Mouse (Mus musculus): ENCODE data around the gene 4921524J17Rik. TPM values are rescaled to one million over a fixed set of nuclear protein-coding genes. Genes with fewer than 3 reads are reported as not detected.
A peak's percentile ranks its signal among the peaks of the same experiment; 100 is the strongest.

The 4921524J17Rik gene
- polyA plus RNA-seq, 1 experiment from 2014 or later = 63.7 TPM

DNA sequence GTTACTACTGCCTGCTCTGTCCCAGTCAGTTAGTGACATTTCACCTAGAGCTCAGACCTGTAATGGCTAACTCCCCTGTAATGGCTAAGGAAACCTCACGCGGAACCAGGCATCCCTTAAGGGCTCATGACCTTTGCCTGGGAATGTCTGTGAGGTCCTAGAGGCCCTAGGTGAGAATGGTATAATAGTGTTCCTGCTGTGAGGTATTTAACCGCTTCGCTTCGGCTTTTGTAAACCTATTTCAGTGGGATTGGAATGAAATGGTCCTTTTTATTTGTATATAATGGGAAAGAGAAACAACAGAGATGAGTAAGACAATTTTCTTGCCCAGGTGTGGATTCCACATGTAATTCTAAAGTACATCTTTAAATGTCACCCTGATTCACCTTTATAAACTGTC, 8.9 kb upstream of the 4921524J17Rik start:
- WGBS = 61% methylated on average over 5 of the region's 5 CpGs
- ATAC-seq (replicated peaks; ENCODE audit: insufficient number of reproducible peaks, insufficient read depth, low FRiP score, low read depth) = no peak
- Histone ChIP-seq H3K4me3 (no peak overlapping the region), H3K9me3 (replicated peaks) (no peaks in the 10 kb centered on the region; the same call in 1 of the 2 replicates), H3K4me2 (no peak overlapping the region), H3K27ac (no peak overlapping the region), H3K27me3 (no peaks in the 10 kb centered on the region), H3K9ac (no peak overlapping the region), H3K36me3 (no peaks in the 10 kb centered on the region), H3K4me1 (replicated peaks) (no peaks in the 10 kb centered on the region)

DNA sequence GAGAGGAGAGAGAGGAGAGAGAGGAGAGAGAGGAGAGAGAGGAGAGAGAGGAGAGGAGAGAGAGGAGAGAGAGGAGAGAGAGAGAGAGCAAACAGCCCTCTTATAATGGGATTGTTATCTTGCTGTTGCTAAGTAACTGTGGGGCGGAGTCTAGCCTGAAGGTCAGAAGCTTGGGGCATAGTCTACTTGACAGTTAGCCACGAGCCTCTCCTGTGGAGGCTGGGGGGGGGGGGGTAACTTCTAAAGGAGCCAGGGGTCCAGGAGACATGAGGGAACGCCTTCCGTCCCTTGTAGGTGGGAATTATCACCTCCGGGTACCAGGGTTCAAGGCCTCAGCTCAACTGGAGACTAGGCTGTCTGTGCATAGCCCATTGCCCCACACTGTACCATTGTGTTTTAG, 3.1 kb upstream of the 4921524J17Rik start:
- Histone ChIP-seq H3K4me1 (replicated peaks) (peaks cover 12% of the 10 kb centered on the region), H3K4me3 (no peak overlapping the region), H3K27me3 (no peaks in the 10 kb centered on the region), H3K9me3 (replicated peaks) (no peaks in the 10 kb centered on the region; the same call in 1 of the 2 replicates), H3K36me3 (no peaks in the 10 kb centered on the region), H3K9ac (no peak overlapping the region), H3K4me2 (no peak overlapping the region), H3K27ac (no peak overlapping the region)
- no peak for ATAC-seq (replicated peaks; ENCODE audit: insufficient number of reproducible peaks, insufficient read depth, low FRiP score, low read depth)
- WGBS = 47% methylated on average over 5 of the region's 5 CpGs

- Histone ChIP-seq H3K9ac (no peak overlapping the region), H3K4me1 (replicated peaks) (peaks cover 17% of the 10 kb centered on the region), H3K36me3 (no peaks in the 10 kb centered on the region), H3K27ac (no peak overlapping the region), H3K9me3 (replicated peaks) (no peaks in the 10 kb centered on the region; the same call in 1 of the 2 replicates), H3K4me2 (no peak overlapping the region), H3K27me3 (no peaks in the 10 kb centered on the region), H3K4me3 (no peak overlapping the region)
- ATAC-seq (replicated peaks; ENCODE audit: insufficient number of reproducible peaks, insufficient read depth, low FRiP score, low read depth) = no peak
- WGBS = 79% methylated on average over 12 of the region's 12 CpGs
These were observed 2.2 kb upstream of the 4921524J17Rik start for GRCm38 (mm10) chr8:85434817-85435216.

- Histone ChIP-seq H3K4me2 (peak overlapping the region; percentile 65), H3K27me3 (no peaks in the 10 kb centered on the region), H3K9me3 (replicated peaks) (no peaks in the 10 kb centered on the region; the same call in 1 of the 2 replicates), H3K36me3 (no peaks in the 10 kb centered on the region), H3K4me1 (replicated peaks) (peaks cover 29% of the 10 kb centered on the region), H3K27ac (peak overlapping the region; percentile 98), H3K4me3 (peak overlapping the region; percentile 83), H3K9ac (peak overlapping the region; percentile 53; the same call in 1 of the 2 replicates)
- peak; percentile 8 for ATAC-seq (replicated peaks; ENCODE audit: insufficient number of reproducible peaks, insufficient read depth, low FRiP score, low read depth)
- 2% methylated on average over 6 of the region's 6 CpGs for WGBS
These were observed 372 bp upstream of the 4921524J17Rik start for GRCm38 (mm10) chr8:85433017-85433393.

GRCm38 (mm10) chr8:85431281-85432167, 1.1 kb downstream of the 4921524J17Rik start:
- Histone ChIP-seq H3K9ac (peak overlapping the region; percentile 85), H3K4me1 (replicated peaks) (peaks cover 40% of the 10 kb centered on the region), H3K4me2 (peak overlapping the region; percentile 63), H3K36me3 (no peaks in the 10 kb centered on the region), H3K4me3 (peak overlapping the region; percentile 83), H3K9me3 (replicated peaks) (no peaks in the 10 kb centered on the region), H3K27ac (peak overlapping the region; percentile 98), H3K27me3 (no peaks in the 10 kb centered on the region)
- no peak for ATAC-seq (replicated peaks; ENCODE audit: insufficient number of reproducible peaks, insufficient read depth, low FRiP score, low read depth)
- WGBS = 6% methylated on average over 10 of the region's 10 CpGs

DNA sequence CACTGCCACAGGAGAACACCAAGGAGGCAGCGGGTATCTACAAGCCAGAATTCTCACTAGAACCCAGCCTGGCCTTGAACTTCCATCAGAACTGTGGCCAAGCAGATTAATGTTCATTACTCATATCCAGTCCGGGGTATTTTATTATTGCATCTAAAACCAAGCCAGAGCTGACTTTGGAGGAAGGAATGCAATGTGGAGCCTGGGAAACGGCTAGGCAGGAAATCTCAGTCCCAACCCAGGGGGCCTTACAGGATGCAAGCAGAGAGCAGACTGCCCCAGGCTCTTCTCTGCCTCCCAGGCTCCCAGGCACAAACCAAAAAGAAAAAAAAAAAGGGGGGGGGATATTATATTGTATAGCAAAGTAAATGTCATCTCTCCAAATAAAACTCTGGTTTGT, 1.8 kb downstream of the 4921524J17Rik start:
- Histone ChIP-seq H3K27me3 (no peaks in the 10 kb centered on the region), H3K9ac (peak overlapping the region; percentile 85), H3K36me3 (no peaks in the 10 kb centered on the region), H3K4me2 (peak overlapping the region; percentile 63), H3K4me3 (peak overlapping the region; percentile 83), H3K9me3 (replicated peaks) (no peaks in the 10 kb centered on the region), H3K4me1 (replicated peaks) (peaks cover 45% of the 10 kb centered on the region), H3K27ac (peak overlapping the region; percentile 98)
- no peak for ATAC-seq (replicated peaks; ENCODE audit: insufficient number of reproducible peaks, insufficient read depth, low FRiP score, low read depth)
- 11% methylated on average over 3 of the region's 3 CpGs for WGBS

DNA sequence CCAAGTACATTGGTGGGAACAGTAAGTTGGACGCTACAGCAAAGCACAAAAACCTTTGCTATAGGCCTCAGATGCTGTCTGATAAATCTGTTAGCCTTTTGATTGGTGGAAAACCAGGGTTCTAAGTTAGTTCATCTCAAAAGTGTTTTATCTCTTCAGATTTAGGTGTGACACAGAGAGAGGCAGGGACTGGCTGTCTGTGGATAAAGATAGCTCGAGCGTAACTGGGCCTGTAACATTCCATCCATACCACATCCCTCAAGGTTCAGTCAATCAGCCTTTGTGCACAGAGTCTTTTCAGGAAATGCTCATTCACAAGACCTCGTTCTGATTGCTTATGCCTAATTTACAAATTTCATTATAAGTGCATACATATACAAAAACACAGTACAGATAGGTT, 3.4 kb downstream of the 4921524J17Rik start:
- Histone ChIP-seq H3K9ac (peak overlapping the region; percentile 2; the same call in 1 of the 2 replicates), H3K4me2 (peak overlapping the region; percentile 40), H3K27me3 (no peaks in the 10 kb centered on the region), H3K4me1 (replicated peaks) (peaks cover 54% of the 10 kb centered on the region), H3K36me3 (peaks cover under 1% of the 10 kb centered on the region; the same call in 1 of the 2 replicates), H3K9me3 (replicated peaks) (no peaks in the 10 kb centered on the region), H3K4me3 (peak overlapping the region; percentile 3; the same call in 1 of the 2 replicates), H3K27ac (peak overlapping the region; percentile 89)
- WGBS = 13% methylated on average over 4 of the region's 4 CpGs
- no peak for ATAC-seq (replicated peaks; ENCODE audit: insufficient number of reproducible peaks, insufficient read depth, low FRiP score, low read depth)

DNA sequence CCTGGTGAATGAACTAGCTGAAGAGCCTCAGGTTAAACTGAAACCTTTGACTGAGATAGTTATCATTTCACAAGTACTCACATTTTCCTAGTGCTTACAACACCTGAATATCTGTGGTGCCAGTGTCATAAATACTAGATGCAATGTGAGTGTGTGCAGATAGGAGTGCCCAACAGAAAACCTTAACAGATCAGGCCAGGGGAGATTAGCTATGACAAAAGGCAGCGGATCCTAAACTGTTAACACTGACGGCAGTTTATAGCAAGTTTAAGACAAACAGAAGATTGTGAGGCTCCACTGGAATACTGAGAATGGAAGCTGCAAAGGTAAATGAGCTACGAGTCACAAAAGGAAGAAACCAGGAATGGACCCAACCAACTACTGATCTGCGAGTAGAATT, 5.6 kb downstream of the 4921524J17Rik start:
- Histone ChIP-seq H3K27me3 (no peaks in the 10 kb centered on the region), H3K9me3 (replicated peaks) (no peaks in the 10 kb centered on the region), H3K4me3 (no peak overlapping the region), H3K36me3 (peaks cover 3% of the 10 kb centered on the region; the same call in 1 of the 2 replicates), H3K4me1 (replicated peaks) (peaks cover 49% of the 10 kb centered on the region), H3K9ac (no peak overlapping the region), H3K4me2 (no peak overlapping the region; the same call in 1 of the 2 replicates), H3K27ac (peak overlapping the region; percentile 63)
- ATAC-seq (replicated peaks; ENCODE audit: insufficient number of reproducible peaks, insufficient read depth, low FRiP score, low read depth) = no peak
- WGBS = 51% methylated on average over 4 of the region's 4 CpGs

DNA sequence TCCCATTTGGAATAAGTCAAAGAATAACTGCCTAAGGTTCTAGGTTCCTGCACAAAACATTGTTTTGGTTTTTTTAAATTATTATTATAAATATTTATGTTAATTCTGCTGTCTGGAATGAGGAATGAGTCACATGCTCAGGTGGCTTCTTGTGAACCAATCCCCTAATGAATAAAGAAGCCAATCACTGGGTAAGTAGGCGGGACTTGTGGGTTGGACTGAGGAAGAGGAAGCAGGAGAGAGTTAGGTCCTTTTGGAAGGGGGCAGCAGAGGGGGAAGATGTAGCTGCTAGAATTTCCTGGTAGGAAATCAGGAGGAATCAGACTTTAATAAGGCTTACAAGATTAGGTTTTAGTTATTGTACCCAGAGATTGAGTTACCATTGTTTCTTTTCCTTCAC, 11.3 kb downstream of the 4921524J17Rik start:
- 0 out of 2 replicates have a peak overlapping the region, but pooled peaks have one; percentile 37 for H3K27ac ChIP-seq
- H3K4me3 ChIP-seq = no peak overlapping the region
- 88% methylated on average over 1 of the region's 1 CpGs for WGBS
- H3K9me3 ChIP-seq (replicated peaks) = no peaks in the 10 kb centered on the region
- peaks cover 6% of the 10 kb centered on the region; the same call in 1 of the 2 replicates for H3K36me3 ChIP-seq
- H3K4me2 ChIP-seq = no peak overlapping the region
- ATAC-seq (replicated peaks; ENCODE audit: insufficient number of reproducible peaks, insufficient read depth, low FRiP score, low read depth) = no peak
- peaks cover 26% of the 10 kb centered on the region for H3K4me1 ChIP-seq (replicated peaks)
- H3K27me3 ChIP-seq = no peaks in the 10 kb centered on the region
- H3K9ac ChIP-seq = no peak overlapping the region

GRCm38 (mm10) chr8:85408526-85408925, 24.1 kb downstream of the 4921524J17Rik start:
- no peak overlapping the region for H3K27ac ChIP-seq

DNA sequence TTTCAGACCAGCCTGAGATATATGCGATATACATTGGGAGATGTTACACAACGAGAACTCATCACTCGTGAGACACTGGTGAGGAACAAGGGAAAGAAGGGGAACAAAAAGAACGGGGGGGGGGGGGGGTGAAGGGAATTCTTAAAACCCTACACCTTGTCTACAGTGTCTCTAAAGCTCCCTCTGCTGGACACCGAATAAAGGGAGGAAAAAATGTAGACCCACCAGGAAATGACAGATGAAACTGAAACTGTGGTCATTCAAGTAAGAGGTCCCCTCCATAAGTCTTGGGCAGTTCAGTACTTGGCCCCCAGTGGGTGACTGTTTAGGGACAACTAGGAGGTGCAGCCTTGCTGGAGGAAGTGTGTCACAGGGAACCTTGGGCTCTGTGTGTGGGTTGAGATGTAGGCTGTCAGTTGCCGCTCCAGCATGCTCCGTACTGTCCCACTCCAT, 24.6 kb downstream of the 4921524J17Rik start:
- H3K4me2 ChIP-seq = no peak overlapping the region
- H3K27ac ChIP-seq = no peak overlapping the region
- H3K36me3 ChIP-seq = peaks cover 5% of the 10 kb centered on the region; the same call in 1 of the 2 replicates
- no peak overlapping the region for H3K4me3 ChIP-seq
- peaks cover 14% of the 10 kb centered on the region for H3K4me1 ChIP-seq (replicated peaks)
- H3K27me3 ChIP-seq = no peaks in the 10 kb centered on the region
- WGBS = 57% methylated on average over 7 of the region's 7 CpGs
- ATAC-seq (replicated peaks; ENCODE audit: insufficient number of reproducible peaks, insufficient read depth, low FRiP score, low read depth) = no peak
- H3K9me3 ChIP-seq (replicated peaks) = no peaks in the 10 kb centered on the region
- H3K9ac ChIP-seq = no peak overlapping the region

More at GRCm38 (mm10) chr8:85408526-85408925, 24.1 kb downstream of the 4921524J17Rik start:
- H3K36me3 ChIP-seq = peaks cover 5% of the 10 kb centered on the region; the same call in 1 of the 2 replicates
- H3K4me1 ChIP-seq (replicated peaks) = peaks cover 14% of the 10 kb centered on the region
- H3K9me3 ChIP-seq (replicated peaks) = no peaks in the 10 kb centered on the region
- H3K9ac ChIP-seq = no peak overlapping the region
- 66% methylated on average over 3 of the region's 3 CpGs for WGBS
- H3K4me3 ChIP-seq = no peak overlapping the region
- no peaks in the 10 kb centered on the region for H3K27me3 ChIP-seq
- ATAC-seq (replicated peaks; ENCODE audit: insufficient number of reproducible peaks, insufficient read depth, low FRiP score, low read depth) = no peak
- H3K4me2 ChIP-seq = no peak overlapping the region
